Mouse (Mus musculus): ENCODE results near the gene Ppp1r27. TPM values are rescaled to one million over a fixed set of nuclear protein-coding genes. Genes with fewer than 3 reads are reported as not detected.

The Ppp1r27 gene
- polyA plus RNA-seq, 1 experiment from 2014 or later: not detected

DNA sequence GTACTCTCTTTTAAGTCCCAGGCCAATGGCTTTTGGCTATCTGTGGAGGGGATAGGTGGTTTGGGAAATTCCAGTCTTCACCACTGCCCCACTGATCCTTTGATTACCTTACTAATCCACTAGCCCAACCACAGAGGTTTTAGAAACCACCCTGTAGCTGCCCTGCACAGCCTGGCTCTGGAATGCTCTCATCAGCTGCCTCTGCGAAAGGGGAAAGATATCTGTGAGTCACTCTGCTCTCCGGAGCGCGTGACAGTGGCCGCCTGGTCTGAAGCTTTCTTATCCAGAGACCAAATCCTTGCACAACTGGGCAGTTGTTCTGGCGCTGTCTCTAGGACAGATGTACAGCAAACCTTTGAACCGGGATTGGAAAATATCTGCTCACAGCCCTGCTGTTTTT lies 3.9 kb upstream of the Ppp1r27 start:
- peaks cover 6% of the 10 kb centered on the region; the same call in 1 of the 2 replicates for H3K9me3 ChIP-seq (ENCODE audit: control insufficient read depth, low read length)
- no peak overlapping the region for H3K9ac ChIP-seq (replicated peaks; ENCODE audit: low read length)
- no peak overlapping the region for H3K4me3 ChIP-seq (replicated peaks; ENCODE audit: low read depth, low read length)
- H3K27me3 ChIP-seq (ENCODE audit: control insufficient read depth, insufficient read depth, low read length): no peaks in the 10 kb centered on the region
- ATAC-seq (ENCODE audit: low FRiP score, low TSS enrichment): no peak
- H3K27ac ChIP-seq (replicated peaks; ENCODE audit: low read depth, low read length): no peak overlapping the region
- WGBS: 83% methylated on average over 7 of the region's 7 CpGs
- DNase-seq: no peak
- H3K36me3 ChIP-seq (ENCODE audit: control insufficient read depth, insufficient read depth, low read length): peaks cover 10% of the 10 kb centered on the region
- peaks cover 6% of the 10 kb centered on the region for H3K4me1 ChIP-seq (ENCODE audit: control insufficient read depth, insufficient read depth, low read length)
- no peak overlapping the region for H3K4me2 ChIP-seq (ENCODE audit: low read length)

DNA sequence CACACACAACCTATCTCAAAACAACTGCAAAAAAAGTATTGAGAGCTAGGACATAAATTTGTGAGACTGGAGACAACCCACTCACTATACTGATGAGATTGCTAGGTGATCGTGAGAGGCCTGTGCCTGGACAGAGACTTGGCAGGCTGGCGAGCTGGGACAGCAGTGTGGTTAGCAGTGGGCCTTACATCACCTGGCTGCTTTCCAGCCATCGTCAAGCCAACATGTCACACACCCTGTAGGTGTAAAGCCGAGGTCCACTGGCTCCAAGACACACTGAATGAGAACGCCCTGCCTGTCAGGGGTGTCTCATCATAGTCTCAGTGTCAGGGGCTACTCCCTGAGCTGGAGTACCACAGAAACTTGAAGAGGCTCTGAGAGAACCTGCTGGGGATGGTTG lies 1.8 kb upstream of the Ppp1r27 start:
- Histone ChIP-seq H3K36me3 (ENCODE audit: control insufficient read depth, insufficient read depth, low read length) (no peaks in the 10 kb centered on the region), H3K4me2 (ENCODE audit: low read length) (no peak overlapping the region), H3K9me3 (ENCODE audit: control insufficient read depth, low read length) (peaks cover 5% of the 10 kb centered on the region; the same call in 1 of the 2 replicates), H3K27ac (replicated peaks; ENCODE audit: low read depth, low read length) (no peak overlapping the region), H3K4me1 (ENCODE audit: control insufficient read depth, insufficient read depth, low read length) (peaks cover 18% of the 10 kb centered on the region), H3K4me3 (replicated peaks; ENCODE audit: low read depth, low read length) (no peak overlapping the region), H3K9ac (replicated peaks; ENCODE audit: low read length) (no peak overlapping the region), H3K27me3 (ENCODE audit: control insufficient read depth, insufficient read depth, low read length) (no peaks in the 10 kb centered on the region)
- WGBS: 75% methylated on average over 5 of the region's 5 CpGs
- ATAC-seq (ENCODE audit: low FRiP score, low TSS enrichment): no peak
- no peak for DNase-seq

DNA sequence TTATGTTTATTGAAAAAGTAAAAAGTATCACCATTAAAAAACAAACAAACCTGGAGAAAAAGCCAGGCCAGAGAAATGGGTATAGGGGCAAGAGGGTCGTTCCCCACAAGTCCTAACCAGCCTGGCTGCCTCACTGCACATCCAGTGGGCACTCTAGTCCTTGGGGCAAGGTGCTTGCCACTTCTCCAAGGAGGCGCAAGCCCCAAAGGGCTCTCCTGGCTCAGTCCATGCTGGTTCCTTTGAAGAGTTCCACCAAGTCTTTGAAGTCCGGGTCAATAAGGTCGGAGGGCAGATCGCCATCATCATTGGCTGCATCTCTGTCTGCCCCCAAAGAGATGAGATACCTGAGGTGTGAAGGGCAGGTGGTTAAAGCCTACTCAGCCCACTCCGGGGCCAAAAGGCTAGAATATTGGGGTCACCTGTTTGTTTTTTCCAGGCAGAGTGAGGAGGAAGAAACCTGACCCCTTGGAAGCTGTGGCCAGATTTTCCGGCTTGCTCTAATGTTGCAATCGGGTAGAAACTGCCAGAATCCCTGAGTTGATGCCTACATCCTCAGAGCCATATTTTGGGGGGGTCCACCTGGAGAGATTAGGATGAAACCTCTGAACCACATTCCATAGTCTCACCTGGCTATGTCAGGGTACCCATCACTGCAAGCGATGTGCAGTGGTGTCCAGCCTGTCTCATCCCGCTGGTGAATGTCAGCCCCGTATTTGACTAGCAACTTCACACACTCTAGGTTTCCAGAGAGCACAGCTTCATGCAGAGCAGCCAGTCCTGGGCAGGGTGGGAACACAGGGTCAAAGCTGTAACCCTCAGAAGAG lies 734 bp downstream of the Ppp1r27 start:
- Histone ChIP-seq H3K27ac (replicated peaks; ENCODE audit: low read depth, low read length) (peak overlapping the region; percentile 81), H3K27me3 (ENCODE audit: control insufficient read depth, insufficient read depth, low read length) (no peaks in the 10 kb centered on the region), H3K4me2 (ENCODE audit: low read length) (peak overlapping the region; percentile 94), H3K36me3 (ENCODE audit: control insufficient read depth, insufficient read depth, low read length) (peaks cover under 1% of the 10 kb centered on the region), H3K4me3 (replicated peaks; ENCODE audit: low read depth, low read length) (peak overlapping the region; percentile 98), H3K9ac (replicated peaks; ENCODE audit: low read length) (peak overlapping the region; percentile 93), H3K4me1 (ENCODE audit: control insufficient read depth, insufficient read depth, low read length) (peaks cover 18% of the 10 kb centered on the region), H3K9me3 (ENCODE audit: control insufficient read depth, low read length) (no peaks in the 10 kb centered on the region)
- WGBS: 72% methylated on average over 11 of the region's 11 CpGs
- ATAC-seq (ENCODE audit: low FRiP score, low TSS enrichment): 0 out of 2 replicates have a peak, but pooled peaks have one; percentile 31
- peak; percentile 10 for DNase-seq

DNA sequence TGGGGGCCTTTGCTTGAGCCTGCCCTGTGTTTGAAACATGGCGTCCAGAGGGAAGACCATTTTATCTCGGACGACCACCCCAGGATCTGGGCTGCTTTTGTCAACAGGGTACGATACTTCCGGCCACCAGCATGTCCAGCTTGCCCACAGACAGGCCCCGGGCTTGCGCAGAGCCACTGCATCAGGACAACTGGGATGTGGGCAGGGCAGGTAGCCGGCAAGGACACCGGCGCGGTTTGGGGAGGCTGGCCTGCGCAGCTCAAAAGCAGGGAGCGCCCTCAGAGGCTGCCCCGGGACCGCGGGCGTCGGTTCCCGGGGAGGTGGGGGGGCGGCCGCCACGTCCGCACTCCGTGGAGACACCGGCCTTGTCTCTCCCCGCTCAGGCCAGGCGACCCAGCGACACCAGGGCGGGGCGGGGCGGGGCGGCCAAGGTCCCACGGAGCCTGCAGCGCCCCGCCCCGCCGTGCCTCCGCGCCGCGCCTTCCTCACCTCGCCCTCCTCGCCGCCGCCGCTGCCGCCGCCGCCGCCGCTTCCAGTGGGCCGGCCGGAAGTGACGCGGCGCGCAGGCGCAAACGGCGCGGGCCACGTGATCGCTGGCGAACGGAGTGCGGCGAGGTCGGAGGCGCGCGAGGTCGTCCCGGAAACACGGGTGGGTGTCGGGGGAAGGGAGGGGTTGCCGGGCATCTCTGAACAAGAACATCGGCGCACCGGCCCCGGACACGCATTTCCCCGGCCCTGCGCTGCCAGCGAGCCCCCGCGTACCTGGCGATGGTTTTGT lies 1.6 kb downstream of the Ppp1r27 start, which contains the start of gene Mcrip1:
Gene Mcrip1, minus strand, starts transcription at position 560 of the 778 bp plus-strand sequence.
- H3K4me3 ChIP-seq (replicated peaks; ENCODE audit: low read depth, low read length): peak within 1 kb of the TSS; percentile 98
- H3K4me2 ChIP-seq (ENCODE audit: low read length): peak within 1 kb of the TSS; percentile 94
- H3K9me3 ChIP-seq (ENCODE audit: control insufficient read depth, low read length): no peaks in the 10 kb centered on the region
- peaks cover 9% of the 10 kb centered on the region for H3K36me3 ChIP-seq (ENCODE audit: control insufficient read depth, insufficient read depth, low read length)
- H3K9ac ChIP-seq (replicated peaks; ENCODE audit: low read length): peak within 1 kb of the TSS; percentile 93
- H3K27me3 ChIP-seq (ENCODE audit: control insufficient read depth, insufficient read depth, low read length): no peaks in the 10 kb centered on the region
- ATAC-seq (ENCODE audit: low FRiP score, low TSS enrichment) (peak; percentile 90), DNase-seq (peak; percentile 97)
- H3K27ac ChIP-seq (replicated peaks; ENCODE audit: low read depth, low read length): peak within 1 kb of the TSS; percentile 81
- under 1% methylated on average over 69 of the region's 87 CpGs for WGBS
- peaks cover 18% of the 10 kb centered on the region for H3K4me1 ChIP-seq (ENCODE audit: control insufficient read depth, insufficient read depth, low read length)

DNA sequence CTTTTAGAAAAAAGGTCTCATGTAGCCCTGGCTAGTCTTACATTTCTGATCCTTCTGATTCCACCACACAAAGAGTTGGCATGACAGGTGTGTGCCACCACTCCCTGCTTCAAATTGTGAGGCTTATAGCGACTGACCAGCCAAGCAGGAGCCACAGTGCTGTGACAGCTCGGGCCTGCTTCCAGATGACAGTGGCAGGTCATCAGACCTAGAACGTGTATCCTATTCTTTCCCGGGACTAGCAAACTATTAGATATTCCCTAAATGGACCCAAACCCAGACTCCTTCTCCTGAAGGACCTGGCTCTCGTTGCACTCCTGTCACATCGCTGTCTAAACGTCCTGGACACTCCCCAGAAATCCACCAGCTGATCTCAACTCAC lies 2.2 kb downstream of the Ppp1r27 start:
- Histone ChIP-seq H3K4me2 (ENCODE audit: low read length) (peak overlapping the region; percentile 94), H3K4me1 (ENCODE audit: control insufficient read depth, insufficient read depth, low read length) (peaks cover 18% of the 10 kb centered on the region), H3K36me3 (ENCODE audit: control insufficient read depth, insufficient read depth, low read length) (peaks cover 15% of the 10 kb centered on the region), H3K27me3 (ENCODE audit: control insufficient read depth, insufficient read depth, low read length) (no peaks in the 10 kb centered on the region), H3K27ac (replicated peaks; ENCODE audit: low read depth, low read length) (peak overlapping the region; percentile 81; the same call in 1 of the 2 replicates), H3K9ac (replicated peaks; ENCODE audit: low read length) (peak overlapping the region; percentile 93), H3K4me3 (replicated peaks; ENCODE audit: low read depth, low read length) (peak overlapping the region; percentile 98), H3K9me3 (ENCODE audit: control insufficient read depth, low read length) (no peaks in the 10 kb centered on the region)
- 30% methylated on average over 7 of the region's 7 CpGs for WGBS
- DNase-seq (no peak), ATAC-seq (ENCODE audit: low FRiP score, low TSS enrichment) (no peak)

DNA sequence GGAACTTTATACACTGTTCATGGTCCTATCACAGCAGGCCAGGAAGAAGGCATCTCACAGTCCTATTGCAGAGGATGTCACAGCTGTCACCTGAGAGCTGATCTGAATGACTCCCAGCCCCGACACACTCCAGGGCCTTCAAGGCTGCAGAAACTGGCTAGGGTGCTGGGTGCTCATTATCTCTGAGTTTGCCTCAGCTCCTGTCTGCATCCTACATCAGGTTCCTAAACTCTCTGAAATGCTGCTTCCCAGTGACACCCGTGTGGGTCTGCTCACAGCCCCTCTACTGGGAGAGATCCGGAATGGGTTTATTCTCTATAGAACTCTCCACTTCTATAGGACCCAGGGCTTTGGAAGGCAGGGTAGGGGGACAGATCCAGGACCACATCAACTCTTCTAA lies 2.7 kb downstream of the Ppp1r27 start:
- 84% methylated on average over 3 of the region's 3 CpGs for WGBS
- Histone ChIP-seq H3K4me2 (ENCODE audit: low read length) (peak overlapping the region; percentile 94), H3K9me3 (ENCODE audit: control insufficient read depth, low read length) (no peaks in the 10 kb centered on the region), H3K4me1 (ENCODE audit: control insufficient read depth, insufficient read depth, low read length) (peaks cover 18% of the 10 kb centered on the region), H3K4me3 (replicated peaks; ENCODE audit: low read depth, low read length) (peak overlapping the region; percentile 98; the same call in 1 of the 2 replicates), H3K27ac (replicated peaks; ENCODE audit: low read depth, low read length) (no peak overlapping the region), H3K9ac (replicated peaks; ENCODE audit: low read length) (no peak overlapping the region; the same call in 1 of the 2 replicates), H3K27me3 (ENCODE audit: control insufficient read depth, insufficient read depth, low read length) (no peaks in the 10 kb centered on the region), H3K36me3 (ENCODE audit: control insufficient read depth, insufficient read depth, low read length) (peaks cover 21% of the 10 kb centered on the region)
- no peak for DNase-seq
- ATAC-seq (ENCODE audit: low FRiP score, low TSS enrichment): no peak

DNA sequence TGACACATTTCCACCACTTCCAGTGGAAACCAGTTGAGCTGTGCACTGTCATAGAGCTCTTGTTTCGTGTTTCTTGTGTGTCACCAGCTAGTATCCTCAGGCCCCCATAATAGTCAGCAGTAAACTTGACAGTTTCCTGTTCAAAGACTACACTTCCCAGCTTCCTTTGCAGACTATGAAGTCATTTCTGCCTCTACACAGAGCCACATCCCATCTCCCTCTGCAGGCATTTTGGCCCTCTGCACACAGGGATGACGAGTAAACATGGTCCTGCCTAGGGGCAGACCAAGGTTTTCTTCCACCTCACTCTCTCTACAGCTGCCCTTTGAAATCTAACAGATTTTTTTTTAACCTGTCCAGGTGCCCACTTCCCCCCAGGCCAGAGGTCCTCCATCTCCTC lies 3.5 kb downstream of the Ppp1r27 start:
- H3K36me3 ChIP-seq (ENCODE audit: control insufficient read depth, insufficient read depth, low read length): peaks cover 28% of the 10 kb centered on the region
- no peak overlapping the region for H3K4me3 ChIP-seq (replicated peaks; ENCODE audit: low read depth, low read length)
- H3K9me3 ChIP-seq (ENCODE audit: control insufficient read depth, low read length): no peaks in the 10 kb centered on the region
- no peak overlapping the region for H3K27ac ChIP-seq (replicated peaks; ENCODE audit: low read depth, low read length)
- ATAC-seq (ENCODE audit: low FRiP score, low TSS enrichment) (no peak), DNase-seq (no peak)
- H3K9ac ChIP-seq (replicated peaks; ENCODE audit: low read length): no peak overlapping the region
- H3K27me3 ChIP-seq (ENCODE audit: control insufficient read depth, insufficient read depth, low read length): no peaks in the 10 kb centered on the region
- 70% methylated on average over 2 of the region's 2 CpGs for WGBS
- peaks cover 18% of the 10 kb centered on the region for H3K4me1 ChIP-seq (ENCODE audit: control insufficient read depth, insufficient read depth, low read length)
- H3K4me2 ChIP-seq (ENCODE audit: low read length): no peak overlapping the region

DNA sequence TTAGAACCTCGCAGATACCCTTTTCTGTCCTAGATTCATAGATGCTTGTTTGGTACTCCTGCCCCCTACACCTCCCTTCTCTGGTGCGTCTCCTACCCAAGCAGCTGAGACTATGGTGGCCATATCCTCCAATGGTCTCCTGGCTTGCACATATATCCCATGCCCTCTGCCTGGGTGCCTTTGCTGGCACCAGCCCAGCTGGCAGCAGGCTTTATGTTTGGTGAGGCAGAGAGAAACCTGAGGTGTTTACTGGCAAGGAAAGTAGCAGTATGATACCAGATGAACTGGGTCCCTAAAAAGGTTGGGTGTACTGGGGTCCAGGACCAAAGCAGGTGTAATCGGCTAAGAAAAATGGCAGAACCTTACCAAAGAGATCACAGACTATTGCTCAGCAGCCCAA lies 5.0 kb downstream of the Ppp1r27 start:
- DNase-seq: no peak
- WGBS: 94% methylated on average over 3 of the region's 3 CpGs
- Histone ChIP-seq H3K4me1 (ENCODE audit: control insufficient read depth, insufficient read depth, low read length) (peaks cover 18% of the 10 kb centered on the region), H3K36me3 (ENCODE audit: control insufficient read depth, insufficient read depth, low read length) (peaks cover 40% of the 10 kb centered on the region), H3K9me3 (ENCODE audit: control insufficient read depth, low read length) (no peaks in the 10 kb centered on the region), H3K27me3 (ENCODE audit: control insufficient read depth, insufficient read depth, low read length) (no peaks in the 10 kb centered on the region), H3K4me3 (replicated peaks; ENCODE audit: low read depth, low read length) (no peak overlapping the region), H3K27ac (replicated peaks; ENCODE audit: low read depth, low read length) (no peak overlapping the region), H3K9ac (replicated peaks; ENCODE audit: low read length) (no peak overlapping the region), H3K4me2 (ENCODE audit: low read length) (no peak overlapping the region)
- ATAC-seq (ENCODE audit: low FRiP score, low TSS enrichment): no peak
